Mouse (Mus musculus) small intestine, adult 2 months (tissue): ENCODE measurements at regions not wholly inside any gene's neighbourhood (a gene's known extent, or its start where the extent isn't known, plus 50 kb on each side); places are given as distances from the start of the nearest gene placed in this dataset.

Experiments used
- CTCF ChIP-seq: fragments of 200-500 bp; IDR thresholded peaks from 2 replicates; pipeline ENCODE4 v1.5.1; 2012; ENCODE audit warnings: low read depth, mild to moderate bottlenecking, control low read depth, inconsistent platforms, low read length, moderate library complexity, mixed read lengths; ENCODE audit not compliant: insufficient replicate concordance, insufficient read length; ENCODE audit errors: extremely low read depth
- POLR2A ChIP-seq: fragments of 200-500 bp; IDR thresholded peaks from 2 replicates; pipeline ENCODE4 v1.6.1; 2012; ENCODE audit warnings: low read depth, mild to moderate bottlenecking, control low read depth, inconsistent platforms, low read length, moderate library complexity

DNA sequence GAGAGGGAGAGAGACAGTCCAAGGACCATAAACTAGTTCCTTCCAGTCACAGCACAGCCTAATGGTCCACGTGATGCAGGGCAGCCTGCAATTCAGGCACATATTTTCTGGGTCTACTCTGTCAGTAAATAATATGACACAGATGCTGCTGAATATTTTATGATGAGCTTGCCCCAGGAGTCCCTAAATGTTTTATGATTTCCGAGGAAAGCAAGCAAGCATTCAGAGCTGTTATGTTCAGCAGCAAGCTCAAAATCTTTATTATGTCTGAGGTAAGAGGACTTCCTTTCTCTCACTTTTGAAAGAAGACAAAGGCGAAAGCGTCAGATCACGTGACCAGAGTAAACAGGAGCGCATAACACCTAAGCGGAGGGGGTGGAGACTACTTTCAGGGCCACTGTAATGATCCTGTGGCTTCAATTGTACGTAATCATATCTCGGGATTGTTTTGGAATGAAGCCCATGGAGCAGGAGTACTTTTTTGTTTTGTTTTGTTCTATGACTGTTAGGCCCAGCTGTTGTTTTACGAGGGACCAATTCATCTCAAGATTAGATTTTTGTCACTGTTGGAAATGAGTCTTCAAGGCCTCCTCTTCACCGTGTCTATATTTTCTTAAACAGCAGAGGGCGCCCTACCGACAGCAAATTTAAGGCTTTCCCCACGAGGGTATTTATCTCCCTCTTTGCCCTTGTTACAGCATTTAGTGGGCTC lies 107.8 kb downstream of the Cavin4 start:
- TF ChIP-seq POLR2A: no peak
- no peak for TF ChIP-seq CTCF
